Mouse (Mus musculus) intestine, embryonic 16.5 days (tissue): ENCODE measurements around the gene Aurka. TPM values are rescaled to one million over a fixed set of nuclear protein-coding genes. Genes with fewer than 3 reads are reported as not detected.

ENCODE experiments used
- ATAC-seq: fragments of 200-750 bp; cut with Nextera tagmentation; 2 replicates; pipeline ENCODE4 v1.8.0; 2017; ENCODE audit warnings: moderate TSS enrichment, moderate library complexity
- H3K27ac ChIP-seq: fragments of 300-500 bp; sonication (generic); 2 replicates; pipeline ENCODE4 v1.5.1; 2014; ENCODE audit warnings: mild to moderate bottlenecking, low read length
- H3K27me3 ChIP-seq: fragments of 300-500 bp; sonication (generic); replicated peaks from 2 replicates; pipeline ENCODE4 v1.6.1; 2014; ENCODE audit warnings: low read length, control low read depth, mixed read lengths; ENCODE audit not compliant: control insufficient read depth, insufficient read depth
- H3K36me3 ChIP-seq: fragments of 300-500 bp; sonication (generic); 2 replicates; pipeline ENCODE4 v1.6.1; 2014; ENCODE audit warnings: low read length, control low read depth; ENCODE audit not compliant: control insufficient read depth, insufficient read depth
- H3K4me1 ChIP-seq: fragments of 300-500 bp; sonication (generic); 2 replicates; pipeline ENCODE4 v1.6.1; 2014; ENCODE audit warnings: low read length, control low read depth, mixed read lengths; ENCODE audit not compliant: control insufficient read depth, insufficient read depth
- H3K4me2 ChIP-seq: fragments of 300-500 bp; sonication (generic); 2 replicates; pipeline ENCODE4 v1.6.1; 2014; ENCODE audit warnings: low read depth, low read length, control low read depth
- H3K4me3 ChIP-seq: fragments of 300-500 bp; sonication (generic); 2 replicates; pipeline ENCODE4 v1.5.1; 2014; ENCODE audit warnings: mild to moderate bottlenecking, low read length
- H3K9ac ChIP-seq: fragments of 300-500 bp; sonication (generic); 2 replicates; pipeline ENCODE4 v1.6.1; 2014; ENCODE audit warnings: low read depth, low read length
- H3K9me3 ChIP-seq: fragments of 300-500 bp; sonication (generic); 2 replicates; pipeline ENCODE4 v1.6.1; 2016; ENCODE audit warnings: low read length, control low read depth; ENCODE audit not compliant: control insufficient read depth
- whole genome bisulfite sequencing: fragments of 180-500 bp; shearing (Covaris S2); extraction: QIAGEN DNeasy Blood & Tissue Kit; methylation state at CpG from one replicate; pipeline ENCODE4 v1.1.7; 2014; 5-methylcytosine and 5-hydroxymethylcytosine counted together
- polyA plus RNA-seq: library from polyadenylated mRNA; unstranded; fragments of >200 nt; fragmentation: Nextera tagmentation; extraction: Ambion mirVana; gene quantifications from 2 replicates; pipeline ENCODE4 v1.2.1, GENCODE M21; 2015

The Aurka gene
- polyA plus RNA-seq, 1 experiment from 2014 or later: 103 TPM

GRCm38 (mm10) chr2:172407499-172407898 lies 37.2 kb upstream of the Aurka start:
- H3K9me3 ChIP-seq: no peaks in the 10 kb centered on the region
- H3K4me2 ChIP-seq: no peak overlapping the region
- WGBS: 73% methylated on average over 2 of the region's 2 CpGs
- H3K27me3 ChIP-seq: no peaks in the 10 kb centered on the region
- 0 out of 2 replicates have a peak, but pooled peaks cover 2% of the 10 kb centered on the region for H3K4me1 ChIP-seq
- no peak overlapping the region for H3K4me3 ChIP-seq
- H3K9ac ChIP-seq: no peak overlapping the region
- no peak for ATAC-seq
- no peaks in the 10 kb centered on the region for H3K36me3 ChIP-seq
- no peak overlapping the region for H3K27ac ChIP-seq

- Histone ChIP-seq H3K4me3 (no peak overlapping the region), H3K36me3 (no peaks in the 10 kb centered on the region), H3K27me3 (no peaks in the 10 kb centered on the region), H3K27ac (no peak overlapping the region), H3K9ac (no peak overlapping the region), H3K4me1 (no peaks in the 10 kb centered on the region), H3K9me3 (no peaks in the 10 kb centered on the region), H3K4me2 (no peak overlapping the region)
- 75% methylated on average over 4 of the region's 4 CpGs for WGBS
- no peak for ATAC-seq
Observed at GRCm38 (mm10) chr2:172406173-172406572, 35.8 kb upstream of the Aurka start.

DNA sequence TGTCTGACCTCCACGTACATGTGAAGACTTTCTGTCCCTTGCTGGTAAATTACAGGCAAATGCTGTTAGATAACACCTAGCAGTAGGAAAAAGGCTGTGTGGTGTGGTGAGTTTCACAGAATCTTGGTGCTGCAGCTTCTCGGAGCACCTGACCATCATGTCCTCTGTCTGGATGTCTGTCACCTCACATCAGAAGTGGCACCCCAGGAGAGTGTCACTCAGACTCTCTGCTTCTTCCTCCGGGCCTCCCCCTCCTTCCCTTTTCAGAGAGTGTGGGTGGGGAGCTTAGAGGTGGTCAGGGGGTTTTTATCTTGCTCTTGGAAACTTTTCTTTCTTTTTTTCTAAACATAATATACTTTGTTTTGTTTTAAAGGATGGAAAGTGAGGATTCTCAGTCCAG lies 34.7 kb upstream of the Aurka start:
- 64% methylated on average over 3 of the region's 3 CpGs for WGBS
- no peaks in the 10 kb centered on the region for H3K36me3 ChIP-seq
- no peak for ATAC-seq
- no peak overlapping the region for H3K27ac ChIP-seq
- no peaks in the 10 kb centered on the region for H3K9me3 ChIP-seq
- no peak overlapping the region for H3K4me2 ChIP-seq
- no peak overlapping the region for H3K9ac ChIP-seq
- H3K27me3 ChIP-seq: no peaks in the 10 kb centered on the region
- no peaks in the 10 kb centered on the region for H3K4me1 ChIP-seq
- H3K4me3 ChIP-seq: no peak overlapping the region

DNA sequence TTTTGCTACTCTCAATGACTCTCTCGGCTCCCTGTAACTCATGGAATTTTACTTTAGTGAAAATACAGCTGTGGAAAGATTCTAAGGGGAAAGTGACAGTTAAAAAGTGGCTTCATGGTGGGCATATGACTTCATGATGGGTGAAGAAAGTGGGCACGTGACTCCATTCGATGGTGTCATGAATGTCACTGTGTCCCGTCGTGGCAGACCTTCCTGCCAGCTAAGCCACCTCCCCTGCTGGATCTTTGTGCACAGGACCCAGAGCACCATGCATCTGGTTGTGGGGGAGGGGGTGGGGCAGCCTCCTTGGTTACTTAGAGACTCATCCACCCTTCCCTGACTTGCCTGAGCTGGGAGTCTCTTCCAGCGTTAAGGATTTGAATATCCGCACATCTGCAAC lies 33.9 kb upstream of the Aurka start:
- no peak overlapping the region for H3K4me3 ChIP-seq
- no peak for ATAC-seq
- 65% methylated on average over 7 of the region's 7 CpGs for WGBS

GRCm38 (mm10) chr2:172401116-172401825 lies 30.9 kb upstream of the Aurka start:
- no peak overlapping the region for H3K27ac ChIP-seq
- no peak overlapping the region for H3K4me3 ChIP-seq
- WGBS: 71% methylated on average over 13 of the region's 13 CpGs
- no peaks in the 10 kb centered on the region for H3K36me3 ChIP-seq
- H3K27me3 ChIP-seq: no peaks in the 10 kb centered on the region
- H3K9ac ChIP-seq: no peak overlapping the region
- no peak for ATAC-seq
- H3K9me3 ChIP-seq: no peaks in the 10 kb centered on the region
- H3K4me1 ChIP-seq: no peaks in the 10 kb centered on the region
- no peak overlapping the region for H3K4me2 ChIP-seq

More for the DNA sequence above, 33.9 kb upstream of the Aurka start:
- Histone ChIP-seq H3K9ac (no peak overlapping the region), H3K27me3 (no peaks in the 10 kb centered on the region), H3K27ac (no peak overlapping the region), H3K36me3 (no peaks in the 10 kb centered on the region), H3K4me2 (no peak overlapping the region), H3K4me1 (no peaks in the 10 kb centered on the region), H3K9me3 (no peaks in the 10 kb centered on the region)

GRCm38 (mm10) chr2:172399901-172400300 lies 29.6 kb upstream of the Aurka start:
- no peaks in the 10 kb centered on the region for H3K4me1 ChIP-seq
- no peak overlapping the region for H3K9ac ChIP-seq
- WGBS: 30% methylated on average over 9 of the region's 9 CpGs
- H3K9me3 ChIP-seq: no peaks in the 10 kb centered on the region
- no peak overlapping the region for H3K27ac ChIP-seq
- no peaks in the 10 kb centered on the region for H3K27me3 ChIP-seq
- no peaks in the 10 kb centered on the region for H3K36me3 ChIP-seq
- H3K4me2 ChIP-seq: no peak overlapping the region
- no peak overlapping the region for H3K4me3 ChIP-seq
- ATAC-seq: no peak

- no peak overlapping the region for H3K27ac ChIP-seq
Observed at GRCm38 (mm10) chr2:172395961-172396360, 25.6 kb upstream of the Aurka start.

DNA sequence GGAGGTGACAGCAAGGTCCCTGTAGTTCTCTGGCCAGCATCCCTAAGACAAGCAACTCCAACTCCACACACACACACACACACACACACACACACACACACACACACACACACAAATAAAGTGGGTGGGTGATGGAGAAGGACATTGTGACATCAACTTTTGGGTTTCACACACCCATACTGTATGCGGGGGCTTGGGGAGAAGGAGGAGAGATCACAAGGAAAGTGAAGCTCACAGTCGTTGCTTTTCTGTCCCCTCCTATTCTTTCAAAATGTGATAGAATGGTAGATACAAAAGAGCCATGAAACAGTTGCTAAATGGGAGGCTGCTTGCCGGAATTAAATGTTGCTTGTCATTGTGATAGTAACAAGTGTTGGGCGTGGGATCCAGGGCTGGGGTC lies 24.3 kb upstream of the Aurka start:
- H3K9ac ChIP-seq: no peak overlapping the region
- H3K4me3 ChIP-seq: no peak overlapping the region
- H3K4me1 ChIP-seq: no peaks in the 10 kb centered on the region
- no peaks in the 10 kb centered on the region for H3K27me3 ChIP-seq
- H3K36me3 ChIP-seq: no peaks in the 10 kb centered on the region
- WGBS: 62% methylated on average over 4 of the region's 4 CpGs
- H3K4me2 ChIP-seq: no peak overlapping the region
- no peak for ATAC-seq
- no peaks in the 10 kb centered on the region for H3K9me3 ChIP-seq
- H3K27ac ChIP-seq: no peak overlapping the region

More at GRCm38 (mm10) chr2:172395961-172396360, 25.6 kb upstream of the Aurka start:
- Histone ChIP-seq H3K4me3 (no peak overlapping the region), H3K27me3 (no peaks in the 10 kb centered on the region), H3K9me3 (no peaks in the 10 kb centered on the region), H3K9ac (no peak overlapping the region), H3K4me2 (no peak overlapping the region), H3K36me3 (no peaks in the 10 kb centered on the region), H3K4me1 (no peaks in the 10 kb centered on the region)
- ATAC-seq: no peak
- WGBS: 39% methylated on average over 9 of the region's 9 CpGs

DNA sequence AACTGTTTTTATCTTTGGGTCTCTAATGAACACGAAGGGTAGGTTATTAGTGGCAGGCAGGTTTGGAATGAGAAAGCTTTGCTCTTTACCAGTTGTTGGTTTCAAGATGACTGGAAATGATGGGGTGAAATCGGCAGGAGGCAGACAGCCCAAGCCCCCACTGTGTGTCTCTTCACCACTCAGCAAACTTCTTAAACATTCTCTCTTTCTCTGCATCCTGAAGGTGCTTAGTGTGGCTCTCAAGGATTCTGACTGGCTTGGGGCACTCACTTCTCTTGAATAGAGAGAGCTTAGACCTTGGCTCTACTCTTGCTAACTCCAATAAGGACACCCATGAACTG lies 23.7 kb upstream of the Aurka start:
- Histone ChIP-seq H3K4me3 (no peak overlapping the region), H3K27me3 (no peaks in the 10 kb centered on the region), H3K9me3 (no peaks in the 10 kb centered on the region), H3K4me2 (peak overlapping the region; percentile 28), H3K9ac (no peak overlapping the region), H3K27ac (no peak overlapping the region), H3K4me1 (no peaks in the 10 kb centered on the region), H3K36me3 (no peaks in the 10 kb centered on the region)
- no peak for ATAC-seq
- WGBS: 61% methylated on average over 2 of the region's 2 CpGs
